Mouse (Mus musculus) embryonic facial prominence, embryonic 11.5 days (tissue): ENCODE results near the gene 4930524J08Rik. TPM values are rescaled to one million over a fixed set of nuclear protein-coding genes. Genes with fewer than 3 reads are reported as not detected.

ENCODE experiments used
- ATAC-seq: fragments of 200-750 bp; cut with Nextera tagmentation; replicated peaks from 2 replicates; pipeline ENCODE4 v1.8.0; 2017; ENCODE audit warnings: low read depth; ENCODE audit not compliant: insufficient number of reproducible peaks, low FRiP score, low TSS enrichment
- DNase-seq: peaks from one replicate; pipeline ENCODE4 v3.0.0-alpha.2; 2015; ENCODE audit warnings: low spot score
- H3K27ac ChIP-seq: fragments of 300-500 bp; sonication (generic); replicated peaks from 2 replicates; pipeline ENCODE4 v1.5.1; 2014; ENCODE audit warnings: mild to moderate bottlenecking, low read depth, low read length, control low read depth
- H3K27me3 ChIP-seq: fragments of 300-500 bp; sonication (generic); 2 replicates; pipeline ENCODE4 v1.6.1; 2014; ENCODE audit warnings: mild to moderate bottlenecking, low read length, moderate library complexity, mixed read lengths; ENCODE audit not compliant: control insufficient read depth, insufficient read depth
- H3K36me3 ChIP-seq: fragments of 300-500 bp; sonication (generic); replicated peaks from 2 replicates; pipeline ENCODE4 v1.6.1; 2014; ENCODE audit warnings: low read depth, mild to moderate bottlenecking, low read length, moderate library complexity, mixed read lengths; ENCODE audit not compliant: control insufficient read depth, insufficient read depth
- H3K4me1 ChIP-seq: fragments of 300-500 bp; sonication (generic); 2 replicates; pipeline ENCODE4 v1.6.1; 2014; ENCODE audit warnings: low read length, mixed read lengths; ENCODE audit not compliant: control insufficient read depth, insufficient read depth
- H3K4me2 ChIP-seq: fragments of 300-500 bp; sonication (generic); 2 replicates; pipeline ENCODE4 v1.6.1; 2014; ENCODE audit warnings: low read depth, mild to moderate bottlenecking, control low read depth, low read length, moderate library complexity
- H3K4me3 ChIP-seq: fragments of 300-500 bp; sonication (generic); 2 replicates; pipeline ENCODE4 v1.5.1; 2014; ENCODE audit warnings: low read depth, low read length, control low read depth
- H3K9ac ChIP-seq: fragments of 300-500 bp; sonication (generic); replicated peaks from 2 replicates; pipeline ENCODE4 v1.6.1; 2014; ENCODE audit warnings: mild to moderate bottlenecking, control low read depth, low read length
- H3K9me3 ChIP-seq: fragments of 300-500 bp; sonication (generic); replicated peaks from 2 replicates; pipeline ENCODE4 v1.6.1; 2016; ENCODE audit warnings: mild to moderate bottlenecking, low read length, inconsistent platforms, mixed read lengths; ENCODE audit not compliant: control insufficient read depth
- WGBS: fragments of 180-500 bp; shearing (Covaris S2); extraction: QIAGEN DNeasy Blood & Tissue Kit; methylation state at CpG from one replicate; pipeline ENCODE4 v1.1.7; 2014; 5-methylcytosine and 5-hydroxymethylcytosine counted together
- polyA plus RNA-seq: library from polyadenylated mRNA; unstranded; fragments of >200 nt; fragmentation: Nextera tagmentation; extraction: Ambion mirVana; gene quantifications from 2 replicates; pipeline ENCODE4 v1.2.1, GENCODE M21; 2014

4930524J08Rik gene
- polyA plus RNA-seq, 1 experiment from 2014 or later: 3.3 TPM

DNA sequence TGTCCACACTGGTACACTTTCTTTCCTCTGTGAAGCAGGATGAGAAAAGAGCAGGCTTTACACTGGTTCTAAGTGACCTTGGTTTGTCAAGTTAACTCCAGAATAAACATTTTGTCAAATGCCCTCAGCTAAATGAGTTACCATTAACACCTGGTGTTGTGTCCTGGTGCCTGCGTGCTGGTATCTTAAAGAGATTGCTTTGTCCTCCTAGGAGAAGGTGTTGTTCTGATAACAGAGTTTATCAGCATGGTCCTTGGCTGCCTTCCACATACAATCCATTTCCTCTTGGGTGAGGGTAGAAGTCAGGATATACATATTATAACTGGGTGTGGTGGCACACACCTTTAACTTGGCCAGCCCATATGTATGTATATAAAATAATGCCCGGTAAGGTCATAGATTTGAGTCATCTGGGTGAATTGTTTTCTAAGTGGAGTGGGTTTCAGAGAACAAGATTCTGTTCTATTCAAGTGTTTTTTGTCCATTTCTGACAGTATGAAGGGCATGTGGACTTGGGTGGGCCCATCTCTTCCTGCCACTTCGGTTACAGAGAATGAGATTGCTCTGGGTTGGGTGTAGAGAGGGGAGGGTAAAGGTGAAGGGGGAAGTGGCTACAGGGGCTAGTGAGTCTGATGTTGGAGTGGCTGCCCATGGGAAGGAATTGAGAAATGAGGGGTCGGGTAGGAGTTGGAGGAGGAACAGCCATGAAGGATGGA lies 27.6 kb downstream of the 4930524J08Rik start:
- no peak for DNase-seq
- Histone ChIP-seq H3K4me1 (no peaks in the 10 kb centered on the region), H3K4me3 (no peak overlapping the region), H3K9ac (no peak overlapping the region), H3K36me3 (no peaks in the 10 kb centered on the region), H3K27me3 (no peaks in the 10 kb centered on the region), H3K4me2 (no peak overlapping the region), H3K9me3 (no peaks in the 10 kb centered on the region), H3K27ac (no peak overlapping the region)
- ATAC-seq: 0 out of 2 replicates have a peak, but pooled peaks have one; percentile 39
- WGBS: 85% methylated on average over 4 of the region's 4 CpGs

DNA sequence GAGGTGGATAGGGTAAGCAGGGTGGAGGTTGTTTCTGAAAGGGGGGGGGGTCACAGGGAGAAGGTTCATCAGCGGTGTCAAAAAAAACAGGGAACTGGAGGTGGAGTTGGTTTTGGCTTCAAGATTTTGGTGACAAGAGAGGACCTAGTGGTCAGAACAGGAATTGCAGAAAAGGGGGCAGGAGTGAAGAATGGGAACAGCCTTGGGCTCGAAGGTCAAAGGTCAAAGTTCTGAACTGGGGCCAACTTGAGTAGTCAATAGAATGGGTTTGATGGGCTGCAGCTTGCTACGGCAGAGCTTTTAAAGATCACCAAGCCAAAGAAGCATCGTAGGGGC lies 28.1 kb downstream of the 4930524J08Rik start:
- Histone ChIP-seq H3K36me3 (no peaks in the 10 kb centered on the region), H3K4me1 (no peaks in the 10 kb centered on the region), H3K9ac (no peak overlapping the region), H3K4me3 (no peak overlapping the region), H3K27ac (no peak overlapping the region), H3K27me3 (no peaks in the 10 kb centered on the region), H3K4me2 (no peak overlapping the region), H3K9me3 (no peaks in the 10 kb centered on the region)
- ATAC-seq (no peak), DNase-seq (peak; percentile 41)
- 83% methylated on average over 4 of the region's 4 CpGs for WGBS

DNA sequence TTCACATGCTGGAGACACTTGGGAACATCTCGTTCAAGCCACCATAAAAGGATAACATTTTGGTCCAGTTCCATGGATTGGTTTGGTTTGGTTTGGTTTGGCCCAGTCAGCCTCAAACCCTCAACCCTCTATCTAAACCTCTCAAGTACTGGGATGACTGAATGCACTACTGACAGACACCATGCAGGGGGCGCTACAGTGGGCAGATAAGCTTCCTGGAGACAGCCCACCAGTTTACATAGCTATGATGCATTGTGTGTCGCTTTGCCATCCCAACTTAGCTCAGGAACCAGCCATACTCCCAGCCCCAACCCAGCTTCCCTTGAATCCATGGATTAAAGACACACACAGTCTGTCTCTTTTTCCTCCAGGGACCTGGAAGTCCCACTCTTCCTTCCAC lies 29.6 kb downstream of the 4930524J08Rik start:
- no peak overlapping the region for H3K4me3 ChIP-seq
- H3K27me3 ChIP-seq: no peaks in the 10 kb centered on the region
- H3K27ac ChIP-seq: no peak overlapping the region
- no peaks in the 10 kb centered on the region for H3K9me3 ChIP-seq
- ATAC-seq: no peak
- WGBS: 56% methylated on average over 3 of the region's 3 CpGs
- DNase-seq: no peak
- H3K36me3 ChIP-seq: no peaks in the 10 kb centered on the region
- H3K9ac ChIP-seq: no peak overlapping the region
- no peaks in the 10 kb centered on the region for H3K4me1 ChIP-seq
- no peak overlapping the region for H3K4me2 ChIP-seq

DNA sequence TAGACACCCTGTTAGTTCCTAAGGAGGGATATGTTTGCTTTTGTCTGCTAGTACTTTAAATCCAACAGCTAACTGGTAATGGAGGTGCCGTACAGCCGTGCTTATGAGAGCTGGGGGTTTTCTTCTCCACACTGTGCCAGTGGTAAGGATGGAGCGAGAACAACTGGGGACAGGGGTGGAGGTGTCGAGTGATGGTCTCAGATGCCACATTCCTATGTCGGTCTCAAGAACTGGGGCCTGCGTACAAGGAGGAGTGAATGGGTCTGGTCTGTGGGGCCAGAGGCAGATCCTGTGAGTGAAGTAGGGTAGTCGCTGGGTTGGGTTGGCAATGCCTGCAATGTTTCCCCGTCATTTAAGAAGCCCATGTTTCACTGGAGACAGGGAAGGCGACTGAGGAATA lies 33.7 kb downstream of the 4930524J08Rik start:
- Histone ChIP-seq H3K27ac (no peak overlapping the region), H3K4me2 (no peak overlapping the region), H3K4me1 (no peaks in the 10 kb centered on the region), H3K27me3 (no peaks in the 10 kb centered on the region), H3K9ac (no peak overlapping the region), H3K9me3 (no peaks in the 10 kb centered on the region), H3K4me3 (no peak overlapping the region), H3K36me3 (no peaks in the 10 kb centered on the region)
- DNase-seq (no peak), ATAC-seq (no peak)
- 82% methylated on average over 9 of the region's 9 CpGs for WGBS

DNA sequence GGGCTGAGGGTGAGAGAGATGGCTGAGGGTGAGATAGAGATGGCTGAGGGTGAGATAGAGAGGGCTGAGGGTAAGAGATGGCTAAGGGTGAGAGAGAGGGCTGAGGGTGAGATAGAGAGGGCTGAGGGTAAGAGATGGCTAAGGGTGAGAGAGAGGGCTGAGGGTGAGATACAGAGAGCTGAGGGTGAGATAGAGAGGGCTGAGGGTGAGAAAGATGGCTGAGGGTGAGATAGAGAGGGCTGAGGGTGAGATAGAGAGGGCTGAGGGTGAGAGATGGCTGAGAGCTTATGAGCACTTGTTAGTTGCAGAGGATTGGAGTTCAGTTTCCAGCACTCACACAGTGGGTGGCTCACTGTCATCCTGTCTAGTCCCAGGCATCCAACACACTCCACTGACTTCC lies 41.2 kb downstream of the 4930524J08Rik start:
- no peak overlapping the region for H3K4me2 ChIP-seq
- ATAC-seq: no peak
- H3K27ac ChIP-seq: no peak overlapping the region
- H3K9me3 ChIP-seq: no peaks in the 10 kb centered on the region
- no peak for DNase-seq
- no peaks in the 10 kb centered on the region for H3K27me3 ChIP-seq
- H3K36me3 ChIP-seq: no peaks in the 10 kb centered on the region
- H3K9ac ChIP-seq: no peak overlapping the region
- no peaks in the 10 kb centered on the region for H3K4me1 ChIP-seq
- no peak overlapping the region for H3K4me3 ChIP-seq

DNA sequence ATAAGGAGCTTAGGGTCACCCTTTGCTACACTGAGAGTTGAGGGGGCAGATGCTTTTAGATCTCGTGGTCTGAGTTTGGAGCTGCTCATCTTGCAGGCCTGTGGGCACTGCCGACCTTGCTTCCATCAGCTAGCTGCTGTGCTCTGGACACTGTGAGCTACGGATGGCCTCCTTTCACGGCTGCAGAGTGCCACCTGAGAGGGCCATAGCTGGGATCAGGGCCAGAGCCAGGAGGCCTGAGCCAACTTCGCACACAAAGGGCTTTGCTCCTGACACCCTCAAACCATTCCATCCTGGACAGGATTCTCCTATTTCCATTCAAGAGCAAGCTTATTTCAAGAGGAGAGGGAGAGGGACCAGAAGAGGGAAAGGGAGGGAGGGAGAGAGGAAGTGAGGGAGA lies 45.5 kb downstream of the 4930524J08Rik start:
- Histone ChIP-seq H3K9ac (no peak overlapping the region), H3K4me2 (no peak overlapping the region), H3K4me3 (no peak overlapping the region), H3K36me3 (no peaks in the 10 kb centered on the region), H3K27ac (no peak overlapping the region), H3K4me1 (no peaks in the 10 kb centered on the region), H3K27me3 (no peaks in the 10 kb centered on the region), H3K9me3 (no peaks in the 10 kb centered on the region)
- WGBS: 75% methylated on average over 5 of the region's 5 CpGs
- DNase-seq (no peak), ATAC-seq (no peak)

DNA sequence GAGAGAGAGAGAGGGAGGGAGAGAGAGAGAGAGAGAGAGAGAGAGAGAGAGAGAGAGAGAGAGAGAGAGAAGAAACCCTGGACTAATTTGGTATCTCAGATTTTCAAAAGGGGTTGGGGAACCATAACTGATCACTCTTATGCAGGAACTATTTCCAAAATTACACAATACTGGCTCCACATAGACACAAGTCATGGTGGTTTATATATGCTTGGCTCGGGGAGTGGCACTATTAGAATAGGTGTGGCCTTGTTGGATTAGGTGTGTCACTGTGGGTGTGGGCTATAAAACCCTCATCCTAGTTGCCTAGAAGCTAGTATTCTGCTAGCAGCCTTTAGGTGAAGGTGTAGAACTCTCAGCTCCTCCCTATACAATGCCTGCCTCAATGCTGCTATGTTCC lies 46.0 kb downstream of the 4930524J08Rik start:
- no peak for DNase-seq
- WGBS: 94% methylated on average over 1 of the region's 1 CpGs
- H3K27ac ChIP-seq: no peak overlapping the region
- H3K27me3 ChIP-seq: no peaks in the 10 kb centered on the region
- H3K36me3 ChIP-seq: no peaks in the 10 kb centered on the region
- no peak for ATAC-seq
- no peaks in the 10 kb centered on the region for H3K9me3 ChIP-seq
- no peak overlapping the region for H3K9ac ChIP-seq
- H3K4me2 ChIP-seq: no peak overlapping the region
- H3K4me1 ChIP-seq: no peaks in the 10 kb centered on the region
- no peak overlapping the region for H3K4me3 ChIP-seq
